Mouse (Mus musculus): ENCODE data around the gene Pcif1. TPM values are rescaled to one million over a fixed set of nuclear protein-coding genes. Genes with fewer than 3 reads are reported as not detected.
"Not testable (repeated sequence)": the region's sequence is repeated elsewhere in the genome, so short reads cannot be mapped to it uniquely, and the experiment has no call there.

Gene Pcif1
- polyA plus RNA-seq, 1 experiment from 2014 or later, result 60.0 TPM

GRCm38 (mm10) chr2:164862179-164862861, 16.8 kb upstream of the Pcif1 start:
- ATAC-seq (ENCODE audit: low FRiP score), result no peak
- no peaks in the 10 kb centered on the region for H3K36me3 ChIP-seq (ENCODE audit: control insufficient read depth, insufficient read depth, low read length)
- no peak overlapping the region for H3K4me3 ChIP-seq (ENCODE audit: low read depth, low read length)
- H3K4me2 ChIP-seq (replicated peaks; ENCODE audit: low read depth, low read length), result no peak overlapping the region
- H3K27ac ChIP-seq (ENCODE audit: low read depth, low read length), result no peak overlapping the region
- H3K27me3 ChIP-seq (ENCODE audit: control insufficient read depth, insufficient read depth, low read length), result peaks cover 3% of the 10 kb centered on the region; the same call in 1 of the 2 replicates
- DNase-seq (ENCODE audit: low spot score), result no peak
- H3K9me3 ChIP-seq (ENCODE audit: control insufficient read depth, low read length), result no peaks in the 10 kb centered on the region; the same call in 1 of the 2 replicates
- no peak overlapping the region for H3K9ac ChIP-seq (ENCODE audit: low read depth, low read length)
- 49% methylated on average over 9 of the region's 9 CpGs for WGBS
- H3K4me1 ChIP-seq (replicated peaks; ENCODE audit: control insufficient read depth, insufficient read depth, low read length), result no peaks in the 10 kb centered on the region

GRCm38 (mm10) chr2:164863411-164863810, 15.7 kb upstream of the Pcif1 start:
- not testable (repeated sequence) for ATAC-seq (ENCODE audit: low FRiP score); H3K4me2 ChIP-seq (replicated peaks; ENCODE audit: low read depth, low read length); H3K9ac ChIP-seq (ENCODE audit: low read depth, low read length); H3K4me1 ChIP-seq (replicated peaks; ENCODE audit: control insufficient read depth, insufficient read depth, low read length); H3K36me3 ChIP-seq (ENCODE audit: control insufficient read depth, insufficient read depth, low read length); H3K27me3 ChIP-seq (ENCODE audit: control insufficient read depth, insufficient read depth, low read length); H3K9me3 ChIP-seq (ENCODE audit: control insufficient read depth, low read length); DNase-seq (ENCODE audit: low spot score); H3K27ac ChIP-seq (ENCODE audit: low read depth, low read length); H3K4me3 ChIP-seq (ENCODE audit: low read depth, low read length)
- 93% methylated on average over 7 of the region's 9 CpGs for WGBS

- no peak overlapping the region for H3K27ac ChIP-seq (ENCODE audit: low read depth, low read length)
- no peak overlapping the region for H3K9ac ChIP-seq (ENCODE audit: low read depth, low read length)
- H3K4me2 ChIP-seq (replicated peaks; ENCODE audit: low read depth, low read length), result no peak overlapping the region
- H3K9me3 ChIP-seq (ENCODE audit: control insufficient read depth, low read length), result peaks cover 5% of the 10 kb centered on the region; the same call in 1 of the 2 replicates
- no peaks in the 10 kb centered on the region for H3K36me3 ChIP-seq (ENCODE audit: control insufficient read depth, insufficient read depth, low read length)
- no peak for ATAC-seq (ENCODE audit: low FRiP score)
- WGBS, result 82% methylated on average over 4 of the region's 4 CpGs
- no peaks in the 10 kb centered on the region for H3K4me1 ChIP-seq (replicated peaks; ENCODE audit: control insufficient read depth, insufficient read depth, low read length)
- no peaks in the 10 kb centered on the region for H3K27me3 ChIP-seq (ENCODE audit: control insufficient read depth, insufficient read depth, low read length)
- DNase-seq (ENCODE audit: low spot score), result no peak
- H3K4me3 ChIP-seq (ENCODE audit: low read depth, low read length), result no peak overlapping the region
Observed at GRCm38 (mm10) chr2:164864593-164864992, 14.5 kb upstream of the Pcif1 start.

GRCm38 (mm10) chr2:164866741-164867551, 12.2 kb upstream of the Pcif1 start:
- 63% methylated on average over 16 of the region's 16 CpGs for WGBS

GRCm38 (mm10) chr2:164867566-164867965, 11.5 kb upstream of the Pcif1 start:
- no peaks in the 10 kb centered on the region for H3K4me1 ChIP-seq (replicated peaks; ENCODE audit: control insufficient read depth, insufficient read depth, low read length)
- ATAC-seq (ENCODE audit: low FRiP score), result no peak
- no peaks in the 10 kb centered on the region for H3K36me3 ChIP-seq (ENCODE audit: control insufficient read depth, insufficient read depth, low read length)
- no peak overlapping the region for H3K27ac ChIP-seq (ENCODE audit: low read depth, low read length)
- H3K9ac ChIP-seq (ENCODE audit: low read depth, low read length), result no peak overlapping the region
- H3K9me3 ChIP-seq (ENCODE audit: control insufficient read depth, low read length), result peaks cover 5% of the 10 kb centered on the region; the same call in 1 of the 2 replicates
- no peak overlapping the region for H3K4me2 ChIP-seq (replicated peaks; ENCODE audit: low read depth, low read length)
- no peak overlapping the region for H3K4me3 ChIP-seq (ENCODE audit: low read depth, low read length)
- 93% methylated on average over 7 of the region's 7 CpGs for WGBS
- no peak for DNase-seq (ENCODE audit: low spot score)
- no peaks in the 10 kb centered on the region for H3K27me3 ChIP-seq (ENCODE audit: control insufficient read depth, insufficient read depth, low read length)

More at GRCm38 (mm10) chr2:164866741-164867551, 12.2 kb upstream of the Pcif1 start:
- Histone ChIP-seq H3K4me2 (replicated peaks; ENCODE audit: low read depth, low read length) (no peak overlapping the region), H3K9ac (ENCODE audit: low read depth, low read length) (no peak overlapping the region), H3K4me3 (ENCODE audit: low read depth, low read length) (no peak overlapping the region), H3K27ac (ENCODE audit: low read depth, low read length) (no peak overlapping the region), H3K27me3 (ENCODE audit: control insufficient read depth, insufficient read depth, low read length) (no peaks in the 10 kb centered on the region), H3K4me1 (replicated peaks; ENCODE audit: control insufficient read depth, insufficient read depth, low read length) (no peaks in the 10 kb centered on the region), H3K36me3 (ENCODE audit: control insufficient read depth, insufficient read depth, low read length) (no peaks in the 10 kb centered on the region), H3K9me3 (ENCODE audit: control insufficient read depth, low read length) (peaks cover 5% of the 10 kb centered on the region; the same call in 1 of the 2 replicates)
- DNase-seq (ENCODE audit: low spot score) (no peak), ATAC-seq (ENCODE audit: low FRiP score) (no peak)

GRCm38 (mm10) chr2:164868491-164868890, 10.6 kb upstream of the Pcif1 start:
- no peak overlapping the region for H3K27ac ChIP-seq (ENCODE audit: low read depth, low read length)
- peaks cover 5% of the 10 kb centered on the region; the same call in 1 of the 2 replicates for H3K9me3 ChIP-seq (ENCODE audit: control insufficient read depth, low read length)
- H3K27me3 ChIP-seq (ENCODE audit: control insufficient read depth, insufficient read depth, low read length), result no peaks in the 10 kb centered on the region
- no peak overlapping the region for H3K4me3 ChIP-seq (ENCODE audit: low read depth, low read length)
- ATAC-seq (ENCODE audit: low FRiP score) (no peak), DNase-seq (ENCODE audit: low spot score) (no peak)
- no peaks in the 10 kb centered on the region for H3K4me1 ChIP-seq (replicated peaks; ENCODE audit: control insufficient read depth, insufficient read depth, low read length)
- WGBS, result 81% methylated on average over 7 of the region's 7 CpGs
- no peaks in the 10 kb centered on the region for H3K36me3 ChIP-seq (ENCODE audit: control insufficient read depth, insufficient read depth, low read length)
- no peak overlapping the region for H3K9ac ChIP-seq (ENCODE audit: low read depth, low read length)
- no peak overlapping the region for H3K4me2 ChIP-seq (replicated peaks; ENCODE audit: low read depth, low read length)

GRCm38 (mm10) chr2:164871602-164872303, 7.4 kb upstream of the Pcif1 start:
- no peak for DNase-seq (ENCODE audit: low spot score)
- no peak for ATAC-seq (ENCODE audit: low FRiP score)
- no peak overlapping the region for H3K4me2 ChIP-seq (replicated peaks; ENCODE audit: low read depth, low read length)
- H3K36me3 ChIP-seq (ENCODE audit: control insufficient read depth, insufficient read depth, low read length), result no peaks in the 10 kb centered on the region
- no peaks in the 10 kb centered on the region for H3K27me3 ChIP-seq (ENCODE audit: control insufficient read depth, insufficient read depth, low read length)
- H3K4me1 ChIP-seq (replicated peaks; ENCODE audit: control insufficient read depth, insufficient read depth, low read length), result no peaks in the 10 kb centered on the region
- no peak overlapping the region for H3K4me3 ChIP-seq (ENCODE audit: low read depth, low read length)
- H3K9ac ChIP-seq (ENCODE audit: low read depth, low read length), result no peak overlapping the region
- 56% methylated on average over 6 of the region's 6 CpGs for WGBS
- H3K27ac ChIP-seq (ENCODE audit: low read depth, low read length), result no peak overlapping the region
- H3K9me3 ChIP-seq (ENCODE audit: control insufficient read depth, low read length), result peaks cover 5% of the 10 kb centered on the region; the same call in 1 of the 2 replicates

GRCm38 (mm10) chr2:164873621-164874020, 5.5 kb upstream of the Pcif1 start:
- Histone ChIP-seq H3K36me3 (ENCODE audit: control insufficient read depth, insufficient read depth, low read length) (no peaks in the 10 kb centered on the region), H3K4me2 (replicated peaks; ENCODE audit: low read depth, low read length) (no peak overlapping the region), H3K9ac (ENCODE audit: low read depth, low read length) (no peak overlapping the region), H3K4me1 (replicated peaks; ENCODE audit: control insufficient read depth, insufficient read depth, low read length) (peaks cover 4% of the 10 kb centered on the region; the same call in 1 of the 2 replicates), H3K9me3 (ENCODE audit: control insufficient read depth, low read length) (no peaks in the 10 kb centered on the region), H3K27ac (ENCODE audit: low read depth, low read length) (no peak overlapping the region), H3K4me3 (ENCODE audit: low read depth, low read length) (no peak overlapping the region), H3K27me3 (ENCODE audit: control insufficient read depth, insufficient read depth, low read length) (no peaks in the 10 kb centered on the region)
- WGBS, result 68% methylated on average over 3 of the region's 3 CpGs
- ATAC-seq (ENCODE audit: low FRiP score) (no peak), DNase-seq (ENCODE audit: low spot score) (no peak)

All from hindbrain, embryonic 11.5 days (tissue).